Mouse (Mus musculus): ENCODE measurements around the gene Gm9964. TPM values are rescaled to one million over a fixed set of nuclear protein-coding genes. Genes with fewer than 3 reads are reported as not detected.

The Gm9964 gene
- total RNA-seq, 2 experiments from 2014 or later = not detected

GRCm38 (mm10) chr11:79258738-79259137 is 38.0 kb downstream of the Gm9964 start:
- ATAC-seq (replicated peaks; ENCODE audit: low FRiP score, poor library complexity, severe bottlenecking) = no peak

GRCm38 (mm10) chr11:79254391-79255098 is 42.2 kb downstream of the Gm9964 start, which contains the start of gene Wsb1:
Gene Wsb1, minus strand, starts transcription at chr11:79254671.
- peak; percentile 92 for ATAC-seq (replicated peaks; ENCODE audit: low FRiP score, poor library complexity, severe bottlenecking)

GRCm38 (mm10) chr11:79253542-79254390 is 42.9 kb downstream of the Gm9964 start:
- peak; percentile 70 for ATAC-seq (replicated peaks; ENCODE audit: low FRiP score, poor library complexity, severe bottlenecking)

GRCm38 (mm10) chr11:79252881-79253541 is 43.7 kb downstream of the Gm9964 start:
- ATAC-seq (replicated peaks; ENCODE audit: low FRiP score, poor library complexity, severe bottlenecking) = peak; percentile 32; the same call in 1 of the 2 replicates

Other genes starting within 250 kb of the Gm9964 start
- gene Ksr1, start 150.5 kb downstream of the Gm9964 start, total RNA-seq (2015; ENCODE audit: low replicate concordance) = 4.2 and 6.3 TPM in 2 replicates
- gene Ksr1, start 150.5 kb downstream of the Gm9964 start, total RNA-seq (2017; ENCODE audit: low replicate concordance) = 7.2 and 21.1 TPM in 2 replicates
- 41.7 and 48.3 TPM in 2 replicates for gene Wsb1, start 42.2 kb downstream of the Gm9964 start, total RNA-seq (2015; ENCODE audit: low replicate concordance)
- gene Wsb1, start 42.2 kb downstream of the Gm9964 start, total RNA-seq (2017; ENCODE audit: low replicate concordance) = 31.8 and 41.7 TPM in 2 replicates
- gene Nf1, start 42.8 kb upstream of the Gm9964 start, total RNA-seq (2015; ENCODE audit: low replicate concordance) = 2.7 and 7.1 TPM in 2 replicates
- gene Nf1, start 42.8 kb upstream of the Gm9964 start, total RNA-seq (2017; ENCODE audit: low replicate concordance) = 2.1 and 2.5 TPM in 2 replicates
- not detected in 2 replicates for gene Omg, start 207.2 kb upstream of the Gm9964 start, total RNA-seq (2015; ENCODE audit: low replicate concordance)
- gene Omg, start 207.2 kb upstream of the Gm9964 start, total RNA-seq (2017; ENCODE audit: low replicate concordance) = not detected in 2 replicates
- gene Evi2b, start 226.9 kb upstream of the Gm9964 start, total RNA-seq (2015; ENCODE audit: low replicate concordance) = 87.4 and 139 TPM in 2 replicates
- gene Evi2b, start 226.9 kb upstream of the Gm9964 start, total RNA-seq (2017; ENCODE audit: low replicate concordance) = 22.6 and 43.6 TPM in 2 replicates
- 27.2 and 37.9 TPM in 2 replicates for gene Evi2, start 233.7 kb upstream of the Gm9964 start, total RNA-seq (2015; ENCODE audit: low replicate concordance)
- 2.9 and 4.3 TPM in 2 replicates for gene Evi2, start 233.7 kb upstream of the Gm9964 start, total RNA-seq (2017; ENCODE audit: low replicate concordance)
- 25.9 and 29.2 TPM in 2 replicates for gene Evi2a, start 233.7 kb upstream of the Gm9964 start, total RNA-seq (2015; ENCODE audit: low replicate concordance)
- 17.4 and 19.7 TPM in 2 replicates for gene Evi2a, start 233.7 kb upstream of the Gm9964 start, total RNA-seq (2017; ENCODE audit: low replicate concordance)